Mouse (Mus musculus) adrenal gland, postnatal 10 days (tissue): ENCODE data around the gene Il10. TPM values are rescaled to one million over a fixed set of nuclear protein-coding genes. Genes with fewer than 3 reads are reported as not detected.

Experiments used
- total RNA-seq, 2 experiments: library from RNA; stranded (reverse); gene quantifications; 2 replicates each; pipeline ENCODE4 v1.2.3; 2021

Gene Il10
- total RNA-seq, 2 experiments from 2014 or later, result not detected

Other genes with a start within 250 kb of the Il10 start
- under 1 TPM; 0.15 to 0.24 TPM for gene Fcamr, start 218.9 kb upstream of the Il10 start, total RNA-seq
- 1 to 10 TPM; 1.1 to 1.3 TPM for gene Pigr, start 193.2 kb upstream of the Il10 start, total RNA-seq
- 1 to 10 TPM; 3.4 to 4.1 TPM for gene Fcmr, start 154.2 kb upstream of the Il10 start, total RNA-seq
- not detected for gene Il24, start 132.4 kb upstream of the Il10 start, total RNA-seq
- not detected for gene Il20, start 108.4 kb upstream of the Il10 start, total RNA-seq
- gene Il19, start 79.7 kb upstream of the Il10 start, total RNA-seq, result not detected
- 100 to 1,000 TPM; 159 to 169 TPM for gene Mapkapk2, start 78.0 kb downstream of the Il10 start, total RNA-seq
- gene Dyrk3, start 118.5 kb downstream of the Il10 start, total RNA-seq, result 1 to 10 TPM; 3.6 to 5.8 TPM
- gene Eif2d, start 133.3 kb downstream of the Il10 start, total RNA-seq, result 10 to 100 TPM; 40.3 to 50.5 TPM
- gene Rassf5, start 225.4 kb downstream of the Il10 start, total RNA-seq, result 10 to 100 TPM; 10.6 to 10.8 TPM